Mouse (Mus musculus): ENCODE data around the gene Wnk4.

Wnk4 gene

DNA sequence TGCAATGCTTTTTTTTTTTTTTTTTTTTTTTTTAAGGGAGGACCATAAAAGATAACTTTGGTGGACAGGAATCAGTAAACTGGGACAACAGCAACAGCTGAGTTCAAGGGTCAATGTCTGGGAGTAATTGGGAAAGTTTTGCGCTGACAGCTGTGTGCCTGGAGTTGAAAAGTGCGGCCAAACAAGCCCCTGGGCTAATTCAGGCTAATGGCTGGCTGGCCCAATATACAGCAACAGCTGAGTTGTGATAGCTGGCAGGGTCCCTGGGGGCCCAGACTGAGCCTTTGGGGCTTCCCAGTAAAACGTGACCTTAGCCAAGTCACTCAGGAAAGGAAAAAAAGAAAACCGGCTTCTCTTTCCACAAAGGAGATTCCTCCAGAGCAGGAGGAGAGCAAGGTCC, 15.3 kb upstream of the Wnk4 start:
- peak; percentile 70 for DNase-seq (ENCODE audit: low read depth, low spot score)

DNA sequence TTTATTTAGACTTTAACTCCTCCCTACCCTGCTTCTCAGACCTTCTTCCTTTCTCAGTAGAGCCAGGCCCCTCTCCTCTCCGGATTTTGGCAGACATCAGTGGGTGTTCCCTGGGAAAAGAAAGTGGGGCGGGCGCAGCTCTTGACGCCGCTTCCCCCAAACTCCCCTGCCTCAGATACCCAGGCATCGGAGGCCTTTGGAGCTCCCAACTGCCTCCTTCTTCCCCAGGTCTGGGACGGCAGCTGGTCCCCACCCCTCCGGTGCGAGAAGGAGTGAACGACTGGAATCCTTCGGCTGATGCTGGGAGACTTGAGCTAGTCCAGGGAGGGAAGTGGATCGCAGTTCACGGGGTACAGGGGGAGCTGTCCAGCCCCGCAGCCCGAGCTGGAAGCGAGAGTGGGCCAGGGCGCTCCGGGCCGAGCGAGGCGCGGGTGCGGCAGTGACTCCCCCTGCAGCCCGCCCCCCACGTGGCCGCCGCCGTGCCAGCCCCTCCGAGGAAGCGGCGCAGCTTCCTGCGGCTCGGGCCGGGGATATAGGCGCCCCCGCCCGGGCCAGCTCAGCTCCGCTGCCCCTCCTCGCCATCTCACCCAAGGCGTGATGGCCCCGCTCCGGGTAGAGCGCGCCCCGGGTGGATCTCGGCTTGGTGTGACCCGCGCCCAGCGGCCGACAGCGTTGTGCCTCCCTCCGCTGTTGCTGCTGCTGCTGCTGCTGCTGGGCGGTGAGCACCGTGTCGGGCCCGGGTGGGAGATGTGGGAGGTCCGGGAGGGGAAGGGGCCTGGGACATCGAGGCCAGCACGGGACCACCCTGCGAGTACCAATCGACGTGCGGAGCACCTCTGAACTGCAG, 14.3 kb upstream of the Wnk4 start, which contains the start of gene Ramp2:
Gene Ramp2, plus strand, starts transcription at position 174 of the 847 bp plus-strand sequence.
- DNase-seq (ENCODE audit: low read depth, low spot score): no peak

DNA sequence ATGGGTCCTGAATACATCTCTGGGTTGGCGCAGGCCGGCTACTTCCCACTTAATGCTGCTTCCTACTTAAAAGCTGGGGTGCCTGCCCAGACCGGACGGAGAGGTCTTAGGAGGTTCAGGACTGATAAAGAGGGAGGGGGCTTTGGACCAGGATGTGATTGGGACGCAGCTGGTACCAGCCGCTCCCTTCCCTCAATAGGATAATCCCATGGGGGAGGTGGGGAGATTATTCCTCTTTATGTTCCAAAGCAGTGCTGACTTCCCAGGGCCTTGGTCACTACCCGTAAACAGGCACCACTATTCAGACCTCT, 13.7 kb upstream of the Wnk4 start:
- no peak for DNase-seq (ENCODE audit: low read depth, low spot score)

DNA sequence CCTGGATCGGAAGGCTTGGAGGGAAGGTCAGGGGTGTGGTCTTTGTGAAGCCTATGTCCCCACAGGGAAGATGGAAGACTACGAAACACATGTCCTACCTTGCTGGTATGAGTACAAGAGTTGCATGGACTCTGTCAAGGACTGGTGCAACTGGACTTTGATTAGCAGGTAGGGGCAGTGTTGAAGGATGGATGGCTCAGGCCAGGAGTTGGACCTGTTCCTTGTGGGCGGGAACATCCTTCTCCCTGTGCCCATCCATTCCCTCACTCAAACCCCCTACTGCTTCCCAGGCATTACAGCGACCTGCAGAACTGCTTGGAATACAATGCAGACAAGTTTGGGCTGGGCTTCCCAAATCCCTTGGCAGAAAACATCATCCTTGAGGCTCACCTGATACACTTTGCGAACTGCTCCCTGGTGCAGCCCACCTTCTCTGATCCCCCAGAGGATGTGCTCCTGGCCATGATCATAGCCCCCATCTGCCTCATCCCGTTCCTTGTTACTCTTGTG, 12.8 kb upstream of the Wnk4 start:
- DNase-seq (ENCODE audit: low read depth, low spot score): no peak

DNA sequence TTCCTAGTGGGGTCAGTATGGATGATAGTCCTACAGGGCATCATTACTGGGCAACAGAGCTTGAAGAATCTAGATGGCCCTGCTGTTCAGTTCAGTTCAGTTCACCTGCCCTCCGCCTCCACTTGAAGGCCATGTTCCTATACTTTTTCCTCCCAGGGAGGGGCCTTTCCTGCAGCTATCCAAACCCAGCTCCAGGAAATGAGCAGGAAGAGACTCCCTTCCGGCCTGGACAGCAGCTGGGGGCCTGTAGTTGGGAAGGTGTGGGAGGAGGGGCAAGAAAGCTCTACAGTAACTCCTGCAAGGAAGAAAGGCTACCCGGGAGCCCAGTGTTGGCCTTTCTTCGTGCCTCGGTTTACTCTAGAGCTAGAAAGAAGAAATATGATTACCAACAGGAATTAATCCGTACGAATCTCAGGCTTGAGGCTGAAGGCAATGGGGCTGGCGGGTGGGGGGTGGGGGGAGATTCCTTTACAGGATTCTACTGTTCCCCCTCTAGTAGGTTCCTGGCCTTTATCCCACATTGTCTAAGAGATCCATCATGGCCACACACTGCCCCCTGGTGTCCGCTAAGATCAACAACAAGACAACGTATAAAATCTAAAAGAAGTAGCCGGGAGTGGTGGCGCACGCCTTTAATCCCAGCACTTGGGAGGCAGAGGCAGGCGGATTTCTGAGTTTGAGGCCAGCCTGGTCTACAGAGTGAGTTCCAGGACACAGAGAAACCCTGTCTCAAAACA, 11.9 kb upstream of the Wnk4 start:
- DNase-seq (ENCODE audit: low read depth, low spot score): peak; percentile 73

DNA sequence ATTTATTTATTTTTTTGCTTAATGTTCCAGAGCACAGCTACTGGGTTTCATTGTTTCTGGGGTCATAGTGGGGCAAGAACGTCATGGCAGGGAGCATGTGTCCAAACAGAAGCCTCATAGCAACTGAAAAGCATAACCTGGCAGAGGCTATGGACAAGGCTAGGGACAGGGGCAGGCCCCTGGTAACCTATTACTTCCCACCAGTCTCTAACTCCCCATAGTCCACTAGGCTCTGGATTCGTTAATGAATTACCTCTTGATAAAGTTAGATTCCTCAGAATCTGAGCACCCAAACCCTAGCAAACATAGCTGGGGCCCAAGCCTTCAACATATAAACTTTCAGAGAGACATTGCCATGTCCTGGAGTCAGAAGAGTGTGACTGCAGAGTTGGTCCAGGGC, 9.3 kb upstream of the Wnk4 start:
- no peak for DNase-seq (ENCODE audit: low read depth, low spot score)

DNA sequence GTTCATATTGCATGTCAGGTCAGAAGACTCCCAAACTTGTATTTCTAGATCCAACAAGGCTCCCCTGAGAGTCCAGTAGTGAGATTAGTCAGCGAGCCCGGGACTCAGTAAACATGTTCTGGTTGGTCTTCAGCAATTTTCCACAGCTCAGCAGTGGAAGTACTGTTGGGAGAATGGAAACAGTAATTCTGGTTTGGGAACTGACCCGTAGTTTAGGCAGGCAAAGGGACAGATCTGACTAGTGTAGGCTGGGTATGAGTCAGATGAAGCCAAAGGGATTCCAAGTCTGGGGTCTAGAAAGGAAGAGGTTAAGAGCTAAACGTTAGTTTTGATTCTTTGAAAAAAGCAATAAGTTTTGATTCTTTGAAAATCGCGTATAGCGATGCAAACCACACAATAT, 7.4 kb upstream of the Wnk4 start:
- no peak for DNase-seq (ENCODE audit: low read depth, low spot score)

DNA sequence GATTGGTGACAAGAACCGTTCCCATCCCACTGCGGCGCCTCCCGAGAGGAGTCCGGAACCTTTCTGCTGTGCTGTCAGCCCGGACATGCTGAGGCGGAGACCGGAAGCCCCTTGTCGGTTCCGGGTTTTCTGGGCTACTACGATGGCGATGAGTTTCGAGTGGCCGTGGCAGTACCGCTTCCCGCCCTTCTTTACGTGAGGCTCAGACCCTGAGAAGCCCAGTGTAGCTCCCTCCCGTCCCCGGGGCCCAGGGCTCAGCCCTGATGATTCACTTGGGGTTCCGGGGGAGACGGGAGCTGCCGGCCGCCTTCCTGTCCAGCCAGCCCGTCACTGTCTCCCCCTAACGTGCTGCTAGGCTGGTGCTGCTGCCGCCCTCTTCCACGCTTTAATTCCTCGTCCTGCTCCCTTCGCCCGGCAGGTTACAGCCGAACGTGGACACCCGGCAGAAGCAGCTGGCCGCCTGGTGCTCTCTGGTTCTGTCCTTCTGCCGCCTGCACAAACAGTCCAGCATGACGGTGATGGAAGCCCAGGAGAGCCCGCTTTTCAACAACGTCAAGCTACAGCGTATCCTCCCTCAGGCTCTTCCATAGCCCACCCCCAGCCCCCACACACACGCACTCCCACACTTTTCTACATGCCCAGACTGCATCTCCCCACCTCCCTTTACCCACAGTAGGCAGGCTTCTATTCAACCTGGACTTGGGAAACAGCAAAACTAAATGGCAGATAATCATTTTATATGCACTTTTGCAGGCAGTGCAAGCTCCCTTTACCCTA, 6.6 kb upstream of the Wnk4 start, which contains the start of gene Vps25:
Gene Vps25, plus strand, starts transcription at position 95 of the 777 bp plus-strand sequence.
- peak; percentile 74 for DNase-seq (ENCODE audit: low read depth, low spot score)

DNA sequence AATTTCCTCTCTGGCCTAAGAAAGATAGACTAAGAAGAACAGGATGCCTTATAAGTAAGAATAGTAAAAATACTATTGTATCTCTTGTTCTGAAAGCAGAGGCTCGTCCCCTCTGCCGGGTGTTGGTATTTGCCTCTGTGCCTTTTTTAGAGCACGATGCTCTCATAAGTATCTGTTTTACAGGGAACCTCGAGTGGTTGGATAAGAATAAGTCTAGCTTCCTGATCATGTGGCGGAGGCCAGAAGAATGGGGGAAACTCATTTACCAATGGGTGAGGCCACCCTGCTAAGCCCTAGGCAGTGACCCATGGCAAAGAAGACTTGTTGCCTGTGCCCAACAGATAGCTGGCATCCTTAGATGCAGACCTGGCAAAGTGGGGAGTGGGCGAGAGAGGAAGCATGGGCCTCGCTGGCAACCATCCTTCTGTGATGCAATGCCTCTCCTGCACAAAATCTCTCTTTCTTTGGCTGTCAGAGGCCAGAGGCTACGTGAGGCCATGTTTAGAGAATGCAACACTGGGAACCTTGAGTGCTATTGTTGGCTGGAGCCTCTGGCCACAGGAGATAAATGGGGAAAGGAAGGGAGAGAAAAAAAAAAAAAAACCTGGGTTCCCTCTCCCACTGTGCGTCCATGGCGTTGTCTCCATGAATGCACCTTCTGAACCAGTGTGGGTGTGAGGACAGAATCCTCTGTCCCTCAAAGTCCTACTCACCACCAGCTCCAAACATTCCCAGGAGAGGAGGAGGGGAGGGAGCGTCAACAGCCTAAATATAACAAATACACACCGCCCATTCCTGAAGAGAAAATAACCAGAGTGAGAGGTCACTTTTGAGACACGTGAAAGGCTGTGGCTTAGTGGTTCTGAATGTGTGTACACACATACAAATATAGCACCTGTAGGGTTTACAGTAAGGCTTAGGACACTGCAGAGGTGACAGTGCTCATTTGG, 4.3 kb upstream of the Wnk4 start:
- DNase-seq (ENCODE audit: low read depth, low spot score): no peak

DNA sequence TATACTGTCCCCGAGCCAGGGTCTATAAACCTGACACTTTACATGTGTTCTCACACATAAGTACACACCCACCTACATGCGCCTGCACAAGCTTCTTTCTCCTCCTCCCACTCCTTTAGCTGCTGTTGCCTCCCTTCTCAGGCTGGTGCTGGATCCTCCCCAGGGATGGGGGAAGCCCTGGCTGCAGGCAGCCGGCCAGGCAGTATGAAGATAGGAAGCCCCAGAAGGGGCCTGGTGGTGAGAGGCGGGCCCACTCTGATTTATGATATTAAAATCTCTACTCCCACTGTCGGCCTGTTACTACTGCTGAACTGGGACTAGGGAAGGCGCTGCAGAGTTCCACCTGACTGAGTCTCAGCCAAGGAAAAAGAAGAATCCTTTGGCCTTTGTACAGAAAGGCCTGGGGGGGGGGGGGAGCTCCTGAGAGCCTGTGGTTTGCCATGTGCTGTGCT, 1.1 kb upstream of the Wnk4 start:
- DNase-seq (ENCODE audit: low read depth, low spot score): no peak

DNA sequence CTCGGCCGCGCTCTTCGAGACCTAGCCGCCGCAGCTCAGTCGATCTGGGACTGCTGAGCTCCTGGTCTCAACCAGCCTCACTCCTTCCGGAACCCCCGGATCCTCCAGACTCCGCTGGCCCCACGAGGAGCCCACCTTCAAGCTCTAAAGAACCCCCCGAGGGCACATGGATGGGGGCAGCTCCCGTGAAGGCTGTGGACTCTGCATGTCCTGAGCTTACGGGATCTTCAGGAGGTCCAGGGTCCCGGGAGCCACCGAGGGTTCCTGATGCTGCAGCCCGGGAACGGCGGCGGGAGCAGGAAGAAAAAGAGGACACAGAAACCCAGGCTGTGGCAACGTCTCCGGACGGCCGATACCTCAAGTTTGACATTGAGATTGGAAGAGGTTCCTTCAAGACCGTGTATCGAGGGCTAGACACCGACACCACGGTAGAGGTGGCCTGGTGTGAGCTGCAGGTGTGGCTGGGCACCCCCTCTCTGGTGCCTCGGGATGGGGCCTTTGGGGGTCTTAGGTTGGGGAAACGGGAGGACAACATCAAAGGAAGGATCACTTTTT, 536 bp downstream of the Wnk4 start:
- DNase-seq (ENCODE audit: low read depth, low spot score): no peak

DNA sequence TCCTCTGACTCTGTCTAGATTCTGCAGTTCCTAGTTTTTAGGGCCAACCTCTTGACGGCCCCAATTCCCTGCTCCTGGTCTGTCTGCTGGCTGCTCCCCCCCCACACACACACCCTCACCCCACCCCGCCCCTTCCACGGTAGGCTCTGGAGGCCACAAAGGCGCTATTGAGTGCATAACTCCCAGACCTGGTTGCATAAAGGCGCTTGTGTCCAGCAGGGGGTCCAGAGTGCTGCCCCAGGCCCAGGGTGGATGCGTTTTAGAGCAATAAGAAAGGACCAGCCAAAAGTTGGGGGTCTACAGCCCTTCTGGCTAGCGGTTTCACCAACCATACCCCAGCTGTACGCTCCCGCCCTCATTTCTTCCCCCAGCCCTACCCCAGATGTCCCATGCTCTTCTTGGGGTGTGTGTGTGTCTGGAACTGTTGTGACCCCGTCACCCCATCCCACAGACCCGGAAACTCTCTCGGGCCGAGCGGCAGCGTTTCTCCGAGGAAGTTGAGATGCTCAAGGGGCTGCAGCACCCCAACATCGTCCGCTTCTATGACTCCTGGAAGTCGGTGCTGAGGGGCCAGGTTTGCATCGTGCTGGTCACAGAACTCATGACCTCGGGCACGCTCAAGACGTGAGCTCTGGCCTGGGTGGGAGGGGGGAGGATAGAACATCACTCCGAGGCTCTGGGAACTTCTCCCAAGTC, 2.1 kb downstream of the Wnk4 start:
- no peak for DNase-seq (ENCODE audit: low read depth, low spot score)

DNA sequence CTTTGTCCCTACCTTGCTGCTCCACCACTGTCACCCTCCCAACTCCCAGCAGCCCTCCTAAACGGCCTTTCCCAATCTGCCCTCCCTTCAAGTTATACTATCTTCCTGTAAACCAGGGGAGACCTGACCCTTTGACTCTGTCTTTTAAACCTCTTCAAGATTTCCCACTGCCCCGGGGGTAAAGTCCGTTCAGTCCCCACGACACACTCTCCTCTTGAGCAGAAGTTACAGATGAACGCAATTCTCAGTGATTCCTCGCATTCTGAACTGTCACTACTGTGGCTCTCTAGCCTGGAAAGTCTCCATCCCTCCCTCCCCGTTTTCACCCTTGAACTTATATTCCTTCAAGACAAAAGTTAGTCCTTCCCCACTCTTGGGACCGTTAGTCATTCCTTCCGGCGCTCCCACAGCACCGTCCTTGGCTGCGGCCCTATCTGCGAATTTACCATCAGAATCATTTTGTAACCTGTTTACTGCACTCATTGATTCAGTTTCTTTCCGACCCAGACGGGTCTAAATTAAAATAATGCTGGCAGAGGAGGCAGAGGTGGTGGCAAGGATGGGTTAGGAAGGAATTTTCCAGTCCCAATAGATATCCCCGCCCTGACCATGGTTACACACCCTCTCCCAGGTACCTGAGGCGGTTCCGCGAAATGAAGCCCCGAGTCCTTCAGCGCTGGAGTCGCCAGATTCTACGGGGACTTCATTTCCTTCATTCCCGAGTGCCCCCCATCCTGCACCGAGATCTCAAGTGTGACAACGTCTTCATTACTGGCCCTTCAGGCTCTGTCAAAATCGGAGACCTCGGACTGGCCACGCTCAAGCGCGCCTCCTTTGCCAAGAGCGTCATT, 3.0 kb downstream of the Wnk4 start:
- DNase-seq (ENCODE audit: low read depth, low spot score): no peak

DNA sequence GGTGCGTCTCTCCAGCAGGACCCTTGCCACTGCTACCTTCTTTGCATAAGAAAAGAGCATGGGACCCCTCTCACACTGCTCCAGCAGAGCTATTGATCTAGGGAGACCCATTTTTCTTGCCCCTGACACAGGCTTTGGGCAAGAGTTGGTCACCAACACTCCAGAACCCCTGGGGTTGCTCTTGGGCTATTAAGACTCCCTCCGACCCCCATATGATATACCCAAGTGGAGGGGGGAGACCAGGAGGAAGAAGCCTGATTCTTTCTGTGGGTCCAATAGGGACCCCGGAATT, 3.6 kb downstream of the Wnk4 start:
- DNase-seq (ENCODE audit: low read depth, low spot score): no peak

DNA sequence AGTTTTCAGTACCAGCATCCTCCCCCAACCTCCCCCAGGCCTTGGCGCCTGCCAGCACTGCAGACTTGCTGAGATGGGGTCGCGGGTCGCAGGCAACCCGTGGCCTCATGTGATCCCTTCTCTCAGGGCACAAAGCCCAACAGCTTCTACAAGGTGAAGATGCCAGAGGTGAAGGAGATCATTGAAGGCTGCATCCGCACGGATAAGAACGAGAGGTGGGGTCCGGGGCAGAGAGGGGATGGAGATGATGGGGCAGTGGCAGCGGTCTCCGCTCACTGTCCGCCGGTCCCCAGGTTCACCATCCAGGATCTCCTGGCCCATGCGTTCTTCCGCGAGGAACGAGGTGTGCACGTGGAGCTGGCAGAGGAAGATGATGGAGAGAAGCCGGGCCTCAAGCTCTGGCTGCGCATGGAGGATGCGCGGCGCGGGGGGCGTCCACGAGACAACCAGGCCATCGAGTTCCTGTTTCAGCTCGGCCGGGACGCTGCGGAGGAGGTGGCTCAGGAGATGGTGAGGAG, 4.6 kb downstream of the Wnk4 start:
- DNase-seq (ENCODE audit: low read depth, low spot score): no peak

DNA sequence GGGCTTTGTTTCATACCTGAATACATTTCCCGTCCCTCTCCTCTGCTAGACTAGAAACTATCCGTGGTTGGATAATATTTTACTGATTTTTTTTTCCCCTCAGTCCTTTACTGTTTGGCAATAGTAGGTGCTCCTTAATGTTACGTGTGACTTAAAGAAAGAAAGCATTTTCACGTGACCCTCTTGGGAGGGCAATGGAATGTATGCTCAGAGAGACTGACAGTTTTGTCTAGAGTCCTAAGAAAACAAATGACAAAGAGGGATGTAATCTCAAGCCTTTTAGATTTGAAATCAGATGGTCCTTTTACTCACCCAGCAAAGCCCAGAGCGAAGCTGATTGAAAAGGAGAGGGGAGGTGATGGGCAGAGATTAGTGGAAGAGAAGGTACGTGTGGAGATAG, 5.5 kb downstream of the Wnk4 start:
- DNase-seq (ENCODE audit: low read depth, low spot score): no peak

DNA sequence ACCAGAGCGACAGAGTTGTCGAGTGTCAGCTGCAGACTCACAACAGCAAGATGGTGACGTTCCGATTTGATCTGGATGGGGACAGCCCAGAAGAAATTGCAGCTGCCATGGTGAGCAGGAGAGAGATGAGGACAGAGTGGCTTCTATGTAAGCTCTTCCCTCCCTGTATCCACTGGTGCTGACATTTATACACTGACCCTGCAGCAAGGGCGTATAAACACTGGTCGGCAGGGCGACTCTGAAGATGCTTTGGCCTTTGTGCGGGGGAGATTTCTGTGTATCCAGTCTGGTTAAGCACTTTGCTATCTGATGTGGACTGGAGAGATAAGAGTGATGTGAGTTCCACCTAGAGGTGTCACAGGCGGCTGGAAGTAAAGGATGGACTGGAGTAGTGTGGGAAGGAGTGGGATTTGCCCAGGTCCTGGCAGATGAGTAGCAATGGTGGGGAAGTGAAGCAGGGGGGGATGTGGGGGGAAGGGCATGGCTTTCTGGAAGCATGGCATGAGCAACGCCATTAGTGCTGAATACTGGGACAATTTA, 9.3 kb downstream of the Wnk4 start:
- DNase-seq (ENCODE audit: low read depth, low spot score): no peak

DNA sequence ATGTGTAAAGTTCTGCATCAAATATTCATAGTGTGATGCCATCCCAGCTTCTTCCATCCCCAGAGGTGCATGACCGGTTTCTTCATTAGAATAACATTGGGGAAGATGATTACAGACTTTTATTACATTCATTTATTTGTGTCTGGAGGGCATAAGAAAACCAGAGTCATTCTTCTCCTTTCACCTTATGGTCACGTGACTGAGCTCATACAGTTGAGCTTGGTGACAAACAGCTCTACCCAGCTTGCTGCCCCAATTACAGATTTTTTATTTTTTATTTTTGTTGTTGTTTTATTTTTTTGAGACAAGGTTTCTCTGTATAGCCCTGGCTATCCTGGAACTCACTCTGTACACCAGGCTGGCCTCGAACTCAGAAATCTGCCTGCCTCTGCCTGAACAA, 12.1 kb downstream of the Wnk4 start:
- no peak for DNase-seq (ENCODE audit: low read depth, low spot score)

DNA sequence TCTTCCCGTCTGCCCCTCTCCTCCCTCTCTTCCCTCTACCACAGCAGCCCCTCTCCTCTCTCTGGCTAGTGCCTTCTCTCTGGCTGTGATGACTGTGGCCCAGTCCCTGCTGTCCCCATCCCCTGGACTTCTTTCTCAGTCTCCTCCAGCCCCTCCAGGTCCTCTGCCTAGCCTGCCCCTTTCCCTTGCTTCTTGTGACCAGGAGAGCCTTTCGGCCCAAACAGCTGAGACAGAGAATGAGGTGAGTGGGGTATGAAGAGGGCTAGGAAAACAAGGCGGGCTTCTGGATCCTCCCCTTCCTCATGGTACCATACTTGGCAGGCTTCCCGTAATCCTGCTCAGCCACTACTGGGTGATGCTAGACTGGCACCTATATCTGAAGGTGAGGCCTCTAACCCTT, 14.9 kb downstream of the Wnk4 start:
- DNase-seq (ENCODE audit: low read depth, low spot score): no peak

Measured in forelimb bud, embryonic 11.5 days (tissue).